Mouse (Mus musculus): ENCODE results near the gene Srrt. TPM values are rescaled to one million over a fixed set of nuclear protein-coding genes. Genes with fewer than 3 reads are reported as not detected.

Srrt gene
- total and polyA plus RNA-seq, 2 experiments from 2014 or later, result 57.0 to 98.9 TPM

DNA sequence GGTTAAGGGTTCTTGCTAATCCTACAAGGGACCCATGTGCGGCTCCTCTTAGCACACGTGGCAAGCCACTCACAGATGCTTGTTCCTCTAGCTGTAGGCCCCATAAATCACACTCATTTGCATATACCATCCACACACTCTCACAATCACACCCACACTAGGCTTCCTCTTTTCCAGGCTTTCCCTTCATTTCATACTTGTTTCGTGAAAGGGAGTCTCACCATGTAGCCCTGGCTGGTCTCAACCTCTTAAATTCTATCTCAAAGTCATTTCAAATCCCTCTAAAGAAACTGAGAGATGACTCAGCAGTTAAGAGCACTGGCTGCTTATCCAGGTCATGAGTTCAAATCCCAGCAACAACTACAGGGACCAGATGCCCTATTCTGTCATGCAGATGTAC, 1.7 kb downstream of the Srrt start:
- peak overlapping the region; percentile 92; the same call in 1 of the 2 replicates for H3K9ac ChIP-seq (replicated peaks; ENCODE audit: low read length)
- no peaks in the 10 kb centered on the region for H3K27me3 ChIP-seq (ENCODE audit: insufficient read depth, low read length)

DNA sequence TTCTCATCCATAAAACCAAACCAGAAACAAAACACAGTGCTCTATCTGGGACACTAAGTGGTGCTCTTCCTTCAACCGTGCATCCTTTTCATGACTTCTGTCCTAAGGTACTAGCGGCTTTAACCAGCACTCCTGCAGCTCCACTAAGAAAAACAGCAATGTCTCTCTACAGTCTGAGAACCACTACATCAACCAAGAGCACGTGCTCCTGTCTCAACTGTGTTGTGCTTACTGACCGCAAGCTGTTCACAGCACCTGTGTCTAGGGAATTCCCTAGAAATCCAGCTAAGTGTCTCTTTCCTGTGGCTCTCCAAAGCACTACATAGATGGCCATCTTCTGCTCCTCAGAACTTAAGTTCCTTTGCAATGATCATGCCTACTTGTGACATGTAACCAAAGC, 2.7 kb downstream of the Srrt start:
- H3K9me3 ChIP-seq (ENCODE audit: low read length), result no peaks in the 10 kb centered on the region
- DNase-seq (ENCODE audit: low spot score) (no peak), ATAC-seq (no peak)
- no peak overlapping the region for H3K4me3 ChIP-seq (ENCODE audit: low read length)
- H3K36me3 ChIP-seq (ENCODE audit: insufficient read depth, low read length), result peaks cover 52% of the 10 kb centered on the region
- H3K4me1 ChIP-seq (ENCODE audit: insufficient read depth, low read length), result peaks cover 24% of the 10 kb centered on the region
- 48% methylated on average over 4 of the region's 4 CpGs for WGBS
- no peaks in the 10 kb centered on the region for H3K27me3 ChIP-seq (ENCODE audit: insufficient read depth, low read length)
- no peak for TF ChIP-seq CTCF (IDR thresholded peaks at IDR 0.05; ENCODE audit: low read depth)
- H3K9ac ChIP-seq (replicated peaks; ENCODE audit: low read length), result peak overlapping the region; percentile 19; the same call in 1 of the 2 replicates
- H3K27ac ChIP-seq, result no peak overlapping the region
- peak overlapping the region; percentile 60 for H3K4me2 ChIP-seq (ENCODE audit: low read depth, low read length)

More for the DNA sequence above, 1.7 kb downstream of the Srrt start:
- H3K27ac ChIP-seq, result no peak overlapping the region
- 58% methylated on average over 3 of the region's 3 CpGs for WGBS
- ATAC-seq (no peak), DNase-seq (ENCODE audit: low spot score) (no peak)
- H3K36me3 ChIP-seq (ENCODE audit: insufficient read depth, low read length), result peaks cover 42% of the 10 kb centered on the region
- no peaks in the 10 kb centered on the region for H3K9me3 ChIP-seq (ENCODE audit: low read length)
- TF ChIP-seq CTCF (IDR thresholded peaks at IDR 0.05; ENCODE audit: low read depth), result no peak
- peak overlapping the region; percentile 60 for H3K4me2 ChIP-seq (ENCODE audit: low read depth, low read length)
- peak overlapping the region; percentile 74 for H3K4me3 ChIP-seq (ENCODE audit: low read length)
- H3K4me1 ChIP-seq (ENCODE audit: insufficient read depth, low read length), result peaks cover 24% of the 10 kb centered on the region

DNA sequence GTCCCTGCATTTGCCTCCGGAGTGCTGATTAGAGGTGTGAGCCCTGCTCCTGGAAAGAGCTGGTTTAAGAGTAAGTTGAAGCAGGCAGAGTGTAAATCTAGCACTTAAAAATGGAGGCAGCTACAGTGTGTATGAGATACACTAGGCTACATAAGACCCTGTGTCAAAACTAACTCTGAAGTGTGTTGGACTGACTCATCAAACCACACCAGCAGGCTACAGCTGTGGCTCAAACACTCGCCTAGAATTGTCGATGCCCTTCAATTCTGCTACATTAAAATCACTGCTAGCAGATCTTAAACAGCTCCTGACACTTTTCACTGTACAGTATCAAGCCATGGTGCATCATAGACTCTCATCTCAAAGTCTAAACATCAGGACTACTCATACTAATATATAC, 3.3 kb downstream of the Srrt start:
- H3K36me3 ChIP-seq (ENCODE audit: insufficient read depth, low read length), result peaks cover 55% of the 10 kb centered on the region

DNA sequence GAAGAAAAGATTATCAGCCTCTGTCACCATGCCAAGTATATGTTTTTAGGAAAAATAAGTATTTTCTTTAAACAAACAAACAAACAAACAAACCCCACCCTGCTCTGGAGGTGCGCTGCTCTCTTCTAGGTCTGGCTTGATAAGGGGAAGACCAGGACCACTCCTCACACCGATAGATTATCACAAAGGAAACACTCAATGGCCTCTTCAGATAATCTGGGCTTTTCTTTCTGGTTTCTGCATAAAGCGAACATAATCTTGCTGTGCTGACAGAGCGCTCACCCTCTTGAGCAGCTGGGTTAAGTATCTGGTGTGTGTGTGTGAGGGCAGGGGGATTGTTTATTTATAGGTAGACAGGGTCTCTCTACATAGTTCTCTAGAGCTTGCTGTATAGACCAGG, 3.9 kb downstream of the Srrt start:
- Histone ChIP-seq H3K27me3 (ENCODE audit: insufficient read depth, low read length) (no peaks in the 10 kb centered on the region), H3K9ac (replicated peaks; ENCODE audit: low read length) (no peak overlapping the region), H3K9me3 (ENCODE audit: low read length) (no peaks in the 10 kb centered on the region), H3K4me1 (ENCODE audit: insufficient read depth, low read length) (peaks cover 24% of the 10 kb centered on the region), H3K4me3 (ENCODE audit: low read length) (no peak overlapping the region), H3K27ac (no peak overlapping the region), H3K36me3 (ENCODE audit: insufficient read depth, low read length) (peaks cover 61% of the 10 kb centered on the region), H3K4me2 (ENCODE audit: low read depth, low read length) (no peak overlapping the region)
- TF ChIP-seq CTCF (IDR thresholded peaks at IDR 0.05; ENCODE audit: low read depth), result no peak
- DNase-seq (ENCODE audit: low spot score) (no peak), ATAC-seq (no peak)
- whole genome bisulfite sequencing, result 88% methylated on average over 4 of the region's 4 CpGs

More for the DNA sequence above, 3.3 kb downstream of the Srrt start:
- Histone ChIP-seq H3K27ac (no peak overlapping the region), H3K4me2 (ENCODE audit: low read depth, low read length) (no peak overlapping the region), H3K9ac (replicated peaks; ENCODE audit: low read length) (peak overlapping the region; percentile 19; the same call in 1 of the 2 replicates), H3K4me3 (ENCODE audit: low read length) (no peak overlapping the region), H3K4me1 (ENCODE audit: insufficient read depth, low read length) (peaks cover 24% of the 10 kb centered on the region), H3K27me3 (ENCODE audit: insufficient read depth, low read length) (no peaks in the 10 kb centered on the region), H3K9me3 (ENCODE audit: low read length) (no peaks in the 10 kb centered on the region)
- no peak for TF ChIP-seq CTCF (IDR thresholded peaks at IDR 0.05; ENCODE audit: low read depth)
- no peak for ATAC-seq
- 79% methylated on average over 3 of the region's 3 CpGs for WGBS
- no peak for DNase-seq (ENCODE audit: low spot score)

DNA sequence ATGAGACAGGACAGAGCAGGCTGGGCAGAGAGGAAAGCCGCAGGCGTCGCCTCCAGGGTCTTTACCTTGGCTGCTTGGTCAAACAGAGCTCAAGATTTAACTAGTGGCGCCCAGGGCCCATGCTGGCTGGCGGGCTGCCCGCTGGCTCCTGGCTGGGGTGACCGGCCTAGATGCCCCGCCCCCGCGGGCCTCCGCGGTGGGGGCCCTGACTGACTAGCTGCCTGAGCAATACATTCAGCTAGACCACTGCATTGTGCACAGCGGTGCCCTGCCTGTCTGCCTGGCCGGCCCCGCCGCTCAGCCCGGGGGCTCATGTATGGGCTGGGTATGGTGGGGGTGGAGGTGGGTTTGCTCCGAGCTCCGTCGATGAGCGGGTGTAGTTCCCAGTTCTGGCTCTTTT, 6.2 kb downstream of the Srrt start:
- TF ChIP-seq CTCF (IDR thresholded peaks at IDR 0.05; ENCODE audit: low read depth), result no peak
- H3K9ac ChIP-seq (replicated peaks; ENCODE audit: low read length), result no peak overlapping the region
- DNase-seq (ENCODE audit: low spot score), result no peak

DNA sequence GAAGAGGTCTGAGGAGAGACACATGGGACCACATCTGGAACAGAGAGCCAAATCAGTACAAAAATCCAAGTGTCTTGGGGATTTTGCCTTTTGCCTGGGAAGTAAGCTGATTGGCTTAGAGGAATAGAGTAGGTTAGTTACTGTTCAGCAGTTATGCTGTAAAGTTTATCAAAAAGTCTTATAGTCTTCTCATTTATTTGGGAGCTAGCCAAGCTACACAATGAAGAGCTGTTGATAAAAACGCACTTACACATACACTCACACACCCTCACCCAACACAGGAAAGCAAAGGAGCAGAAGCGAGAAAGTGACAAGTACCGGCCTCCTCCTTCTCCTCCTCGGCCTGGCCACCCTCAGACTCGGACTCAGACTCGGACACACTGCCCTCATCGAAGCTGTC, 8.2 kb downstream of the Srrt start:
- 95% methylated on average over 7 of the region's 7 CpGs for WGBS
- DNase-seq (ENCODE audit: low spot score), result no peak
- H3K4me1 ChIP-seq (ENCODE audit: insufficient read depth, low read length), result peaks cover 9% of the 10 kb centered on the region; the same call in 1 of the 2 replicates

More for the DNA sequence above, 6.2 kb downstream of the Srrt start:
- Histone ChIP-seq H3K27ac (no peak overlapping the region), H3K4me1 (ENCODE audit: insufficient read depth, low read length) (peaks cover 23% of the 10 kb centered on the region), H3K36me3 (ENCODE audit: insufficient read depth, low read length) (peaks cover 85% of the 10 kb centered on the region), H3K9me3 (ENCODE audit: low read length) (no peaks in the 10 kb centered on the region), H3K4me2 (ENCODE audit: low read depth, low read length) (no peak overlapping the region), H3K4me3 (ENCODE audit: low read length) (no peak overlapping the region), H3K27me3 (ENCODE audit: insufficient read depth, low read length) (no peaks in the 10 kb centered on the region)
- ATAC-seq, result no peak
- WGBS, result 55% methylated on average over 21 of the region's 21 CpGs

DNA sequence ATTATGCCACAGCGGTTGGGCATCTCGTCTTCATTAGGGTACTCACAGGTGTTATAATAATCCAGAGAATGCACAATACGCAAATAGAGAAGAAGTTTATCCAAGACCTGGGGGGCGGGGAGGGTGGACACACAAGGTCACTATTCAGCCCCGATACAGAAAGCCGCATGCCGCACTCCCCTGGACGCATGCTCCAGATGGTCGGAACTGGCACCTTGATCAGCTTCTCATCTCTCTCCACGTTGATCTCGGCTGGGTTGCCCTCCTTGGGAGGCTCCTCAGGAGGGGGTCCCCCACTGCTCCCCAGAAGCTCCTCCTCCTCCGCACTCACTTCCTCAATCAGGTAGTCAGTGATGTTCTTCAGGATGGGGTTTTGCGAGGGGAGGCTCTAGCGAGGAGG, 10.3 kb downstream of the Srrt start:
- no peak for TF ChIP-seq CTCF (IDR thresholded peaks at IDR 0.05; ENCODE audit: low read depth)
- Histone ChIP-seq H3K9ac (replicated peaks; ENCODE audit: low read length) (no peak overlapping the region), H3K4me2 (ENCODE audit: low read depth, low read length) (no peak overlapping the region), H3K27me3 (ENCODE audit: insufficient read depth, low read length) (no peaks in the 10 kb centered on the region), H3K36me3 (ENCODE audit: insufficient read depth, low read length) (peaks cover 69% of the 10 kb centered on the region), H3K4me1 (ENCODE audit: insufficient read depth, low read length) (peaks cover 6% of the 10 kb centered on the region; the same call in 1 of the 2 replicates), H3K9me3 (ENCODE audit: low read length) (no peaks in the 10 kb centered on the region), H3K4me3 (ENCODE audit: low read length) (no peak overlapping the region), H3K27ac (no peak overlapping the region)
- no peak for DNase-seq (ENCODE audit: low spot score)
- ATAC-seq, result no peak
- 90% methylated on average over 14 of the region's 14 CpGs for WGBS

More for the DNA sequence above, 8.2 kb downstream of the Srrt start:
- Histone ChIP-seq H3K9ac (replicated peaks; ENCODE audit: low read length) (no peak overlapping the region), H3K36me3 (ENCODE audit: insufficient read depth, low read length) (peaks cover 89% of the 10 kb centered on the region), H3K9me3 (ENCODE audit: low read length) (no peaks in the 10 kb centered on the region), H3K27ac (no peak overlapping the region), H3K4me3 (ENCODE audit: low read length) (no peak overlapping the region), H3K4me2 (ENCODE audit: low read depth, low read length) (no peak overlapping the region), H3K27me3 (ENCODE audit: insufficient read depth, low read length) (no peaks in the 10 kb centered on the region)
- no peak for TF ChIP-seq CTCF (IDR thresholded peaks at IDR 0.05; ENCODE audit: low read depth)
- ATAC-seq, result no peak
